Mouse (Mus musculus) megakaryocyte, adult 5-6 weeks (primary cell): ENCODE results near the gene Zfp738. TPM values are rescaled to one million over a fixed set of nuclear protein-coding genes. Genes with fewer than 3 reads are reported as not detected.
A peak's percentile ranks its signal among the peaks of the same experiment; 100 is the strongest.
"Not testable (repeated sequence)": the region's sequence is repeated elsewhere in the genome, so short reads cannot be mapped to it uniquely, and the experiment has no call there.

Source experiments
- ATAC-seq: 2 replicates; pipeline ENCODE4 v1.8.0; 2016; ENCODE audit warnings: mild to moderate bottlenecking, inconsistent platforms; ENCODE audit not compliant: poor library complexity, severe bottlenecking
- total RNA-seq, 2 experiments: library from RNA; stranded (forward) in 1 of 2; stranded (reverse) in 1 of 2; fragments of 153-499, 151-499 nt in 1 of 2; fragments of 221-1000, 200-1000 nt in 1 of 2; gene quantifications; 2 replicates each; pipeline versions ENCODE4 v1.2.3 to v1.2.4; 2015 to 2017

The Zfp738 gene
- total RNA-seq (2015) (16.1 and 19.4 TPM in 2 replicates), total RNA-seq (2017) (16.7 and 24.6 TPM in 2 replicates)

DNA sequence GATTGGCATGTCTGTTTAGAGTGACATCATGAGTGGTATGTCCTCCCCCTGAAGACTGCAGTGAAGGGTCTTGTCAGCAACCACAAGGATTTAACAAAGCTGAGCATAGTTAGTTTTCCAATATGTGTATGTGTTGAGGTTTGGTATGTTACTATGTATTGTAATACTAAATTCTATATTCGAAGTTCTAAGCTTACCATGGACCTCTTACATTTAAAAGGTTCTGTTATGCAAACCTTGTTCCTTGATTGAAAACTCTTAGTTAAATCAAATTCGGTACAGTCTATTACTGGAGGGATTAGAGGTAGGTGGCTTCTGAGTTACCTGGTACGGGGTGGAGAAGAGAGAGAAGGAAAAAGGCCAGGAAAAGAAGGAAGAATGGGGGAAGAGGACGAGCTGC lies at the start of gene Zfp738:
Zfp738 (minus strand) TSS at position 101 of the 400 bp plus-strand sequence.
- ATAC-seq, result no peak

DNA sequence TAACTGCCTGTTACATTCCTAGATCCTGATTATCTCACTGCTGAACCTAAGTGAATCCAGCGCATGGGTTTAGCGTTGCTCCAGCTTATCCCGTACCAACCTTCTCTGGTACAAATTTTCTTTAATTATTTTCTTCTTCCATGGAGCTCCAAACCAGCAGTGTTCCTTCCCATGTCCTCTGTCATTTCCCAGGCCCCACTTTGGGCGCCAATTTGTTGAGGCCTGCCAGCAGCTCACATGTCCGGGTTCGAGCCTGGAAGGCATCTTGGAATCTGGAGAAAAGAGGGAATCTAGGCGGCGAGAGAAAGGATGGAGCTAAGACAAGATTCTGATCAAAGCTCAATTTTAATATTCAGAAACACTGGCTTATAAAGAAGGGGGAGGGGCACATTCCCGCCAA lies 47.5 kb upstream of the Zfp738 start:
- not testable (repeated sequence) for ATAC-seq

DNA sequence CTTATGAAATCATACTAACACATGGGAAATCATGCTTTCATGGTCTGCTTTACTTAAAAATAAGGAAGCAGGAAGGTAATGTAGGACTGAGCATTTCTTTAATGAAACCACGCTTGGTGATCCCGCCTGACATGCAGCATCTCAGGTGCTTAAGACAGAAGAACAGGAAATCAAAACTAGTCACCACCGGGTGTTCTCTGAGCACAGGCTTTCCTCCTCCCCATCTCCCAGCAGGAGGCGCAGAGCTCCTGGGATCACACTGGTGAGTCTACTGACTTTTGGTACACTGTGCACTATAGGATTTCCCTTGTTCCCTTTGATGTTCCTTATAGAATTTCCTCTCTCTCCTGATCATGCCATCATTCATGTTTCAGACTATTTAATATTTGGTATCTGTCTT lies 42.6 kb upstream of the Zfp738 start:
- peak; percentile 56 for ATAC-seq

DNA sequence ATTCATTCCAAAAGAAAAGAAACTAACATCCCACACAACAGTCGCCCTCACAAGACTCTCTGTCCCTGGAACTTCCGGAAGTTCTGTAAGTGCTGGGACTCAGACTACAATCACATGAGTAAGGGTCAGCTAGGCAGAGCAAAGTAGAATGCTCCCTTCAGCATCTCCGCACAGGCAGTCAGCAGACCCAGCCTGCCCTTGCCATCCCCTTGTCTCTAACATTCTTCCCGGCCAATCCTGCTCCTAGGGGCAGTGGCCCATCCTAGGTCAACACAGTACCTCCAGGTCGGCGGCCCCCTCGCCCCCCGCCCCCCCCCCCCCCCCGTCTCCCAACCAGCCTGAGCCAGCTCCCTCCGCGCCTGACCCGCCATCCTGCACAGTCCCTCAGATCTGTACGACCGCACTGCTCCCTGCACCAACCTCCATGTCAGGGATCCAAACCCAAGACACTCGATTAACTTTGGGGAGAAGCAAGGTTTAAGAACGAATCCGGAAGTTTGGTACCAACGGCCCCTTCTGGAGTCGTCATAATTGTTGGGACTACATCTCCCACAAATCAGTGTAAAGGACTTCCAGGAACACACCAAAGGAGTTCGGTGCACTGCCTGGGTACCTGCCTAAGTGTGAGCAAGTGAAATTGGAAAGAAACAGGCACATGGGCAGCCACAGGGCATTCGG lies 41.9 kb upstream of the Zfp738 start, which contains the start of gene Zfp65:
Zfp65 (minus strand) TSS at position 533 of the 678 bp plus-strand sequence.
- ATAC-seq, result peak; percentile 68

DNA sequence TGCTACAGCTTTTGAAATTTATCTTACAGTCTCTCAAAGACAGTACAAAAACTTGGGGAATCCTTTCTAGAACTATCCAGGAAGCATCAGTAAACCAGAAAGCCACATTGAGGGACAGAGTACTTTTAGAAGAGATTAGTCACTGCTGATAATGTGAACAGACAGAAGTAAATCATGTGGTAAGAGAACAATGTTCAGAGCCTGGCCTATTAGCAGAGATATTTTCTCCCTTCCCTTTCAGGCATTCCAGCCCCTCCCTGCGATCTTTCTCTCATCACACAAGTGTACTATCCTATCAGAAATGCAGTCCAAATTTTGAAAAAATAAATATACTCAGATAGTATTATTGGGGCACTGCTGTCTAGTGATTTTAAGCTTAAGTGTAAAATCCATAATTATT lies 41.2 kb upstream of the Zfp738 start:
- no peak for ATAC-seq

DNA sequence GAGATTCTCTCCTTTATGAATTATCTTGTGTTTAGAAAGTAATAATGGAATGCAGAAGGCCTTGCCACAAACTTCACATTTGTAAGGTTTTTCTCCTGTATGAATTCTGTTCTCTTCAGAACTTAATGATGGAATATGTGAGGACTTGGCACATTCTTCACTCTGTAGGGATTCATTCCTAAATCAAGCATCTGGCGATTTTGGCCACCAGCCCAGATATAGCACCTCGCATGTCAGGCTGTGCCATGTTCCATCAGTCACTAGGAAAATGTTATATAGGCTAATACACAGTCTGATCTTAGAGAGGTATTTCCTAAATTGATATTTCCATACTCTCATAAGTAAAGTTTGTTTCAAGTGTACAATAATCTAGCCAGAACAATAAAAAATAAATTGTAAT lies 38.5 kb upstream of the Zfp738 start:
- not testable (repeated sequence) for ATAC-seq

DNA sequence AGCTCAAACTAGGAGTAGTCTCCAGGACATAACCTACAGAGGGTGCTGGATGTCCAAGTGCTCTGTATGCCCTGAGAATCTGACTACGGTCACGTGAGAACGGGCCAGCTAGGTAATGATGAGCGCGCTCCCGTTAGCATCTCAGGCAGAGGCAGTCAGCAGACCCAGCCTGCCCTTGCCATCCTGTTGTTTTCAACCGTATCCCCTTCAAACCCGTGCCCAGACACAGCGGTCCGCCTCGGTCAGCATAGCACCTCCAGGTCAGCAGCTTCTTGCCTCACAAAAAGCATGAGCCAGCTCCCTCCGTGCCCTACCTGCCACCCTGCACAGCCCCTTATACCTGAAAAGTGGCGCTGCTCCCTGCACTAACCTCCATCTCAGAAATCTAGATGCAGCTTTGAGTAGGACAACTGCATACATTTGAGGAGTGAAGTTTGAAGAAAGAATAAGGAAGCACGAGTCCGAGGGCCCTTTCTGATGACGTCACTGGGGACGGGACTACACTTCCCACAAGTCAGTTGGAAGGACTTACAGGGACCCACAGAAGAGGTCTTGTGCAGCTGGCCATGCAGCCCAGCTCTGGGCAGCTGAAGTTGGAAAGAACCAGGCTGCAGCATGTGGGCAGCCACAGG lies 37.1 kb upstream of the Zfp738 start:
- peak; percentile 95 for ATAC-seq

DNA sequence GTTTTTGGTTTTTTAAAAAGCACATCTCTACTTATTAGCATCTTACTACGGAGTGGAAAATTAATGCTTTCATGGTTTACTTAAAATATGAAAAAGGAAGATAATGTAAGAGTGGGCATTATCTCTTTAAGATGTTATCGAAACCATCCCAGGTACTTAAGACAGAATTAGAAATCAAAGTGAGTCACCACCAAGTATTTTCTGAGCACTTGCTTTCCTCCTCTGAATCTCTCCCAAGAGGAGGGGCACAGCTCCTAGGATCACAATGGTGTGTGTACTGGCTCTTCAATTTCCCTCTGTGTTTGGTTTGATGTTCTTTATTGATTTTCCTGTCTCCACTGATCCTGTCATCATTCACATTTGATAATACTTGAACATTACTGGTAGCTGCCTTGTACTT lies 3.0 kb downstream of the Zfp738 start:
- 0 out of 2 replicates have a peak, but pooled peaks have one; percentile 14 for ATAC-seq

DNA sequence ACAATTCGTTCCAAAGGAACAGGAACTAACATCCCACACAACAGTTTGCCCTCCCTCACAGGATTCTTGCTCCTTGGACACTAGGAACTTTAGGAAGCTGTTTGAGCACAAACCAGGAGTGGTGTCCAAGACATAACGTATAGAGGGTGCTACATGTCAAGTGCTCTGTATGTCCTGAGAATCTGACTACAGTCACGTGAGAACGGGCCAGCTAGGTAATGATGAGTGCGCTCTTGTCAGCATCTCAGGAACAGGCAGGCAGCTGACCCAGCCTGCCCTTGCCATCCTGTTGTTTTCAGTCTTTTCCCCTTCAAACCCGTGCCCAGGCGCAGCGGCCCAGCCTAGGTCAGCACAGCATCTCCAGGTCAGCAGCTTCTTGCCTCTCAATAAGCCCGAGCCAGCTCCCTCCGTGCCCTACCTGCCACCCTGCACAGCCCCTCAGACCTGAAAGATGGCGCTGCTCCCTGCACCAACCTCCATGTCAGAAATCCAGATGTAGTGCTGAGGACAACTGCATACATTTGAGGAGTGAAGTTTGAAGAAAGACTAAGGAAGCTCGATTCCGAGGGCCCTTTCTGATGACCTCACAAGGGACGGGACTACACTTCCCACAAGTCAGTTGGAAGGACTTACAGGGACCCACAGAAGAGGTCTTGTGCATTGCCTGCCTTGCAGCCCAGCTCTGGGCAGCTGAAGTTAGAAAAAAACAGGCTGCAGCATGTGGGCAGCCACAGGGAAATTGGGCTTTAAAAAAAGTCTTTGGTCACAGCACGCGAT lies 3.7 kb downstream of the Zfp738 start:
- ATAC-seq, result peak; percentile 99

DNA sequence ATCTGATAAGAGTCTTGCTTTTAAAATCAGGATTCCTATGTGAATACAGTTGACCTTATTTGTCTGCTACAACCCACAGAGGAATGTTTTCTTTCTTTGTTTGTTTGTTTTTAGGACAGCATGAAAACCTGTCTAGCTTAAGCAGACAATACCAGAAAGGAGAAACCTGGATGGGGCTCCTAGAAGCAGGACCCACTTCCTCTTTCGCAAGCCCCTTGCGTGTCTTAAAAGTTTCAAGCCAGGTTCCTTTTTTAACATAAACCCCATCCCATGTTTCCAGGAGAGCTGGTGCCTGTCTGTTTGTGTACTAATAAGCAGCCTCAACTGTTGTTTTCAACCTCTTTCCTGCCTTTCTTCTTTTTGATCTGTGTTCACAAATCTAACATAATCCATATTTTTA lies 12.0 kb downstream of the Zfp738 start:
- no peak for ATAC-seq

DNA sequence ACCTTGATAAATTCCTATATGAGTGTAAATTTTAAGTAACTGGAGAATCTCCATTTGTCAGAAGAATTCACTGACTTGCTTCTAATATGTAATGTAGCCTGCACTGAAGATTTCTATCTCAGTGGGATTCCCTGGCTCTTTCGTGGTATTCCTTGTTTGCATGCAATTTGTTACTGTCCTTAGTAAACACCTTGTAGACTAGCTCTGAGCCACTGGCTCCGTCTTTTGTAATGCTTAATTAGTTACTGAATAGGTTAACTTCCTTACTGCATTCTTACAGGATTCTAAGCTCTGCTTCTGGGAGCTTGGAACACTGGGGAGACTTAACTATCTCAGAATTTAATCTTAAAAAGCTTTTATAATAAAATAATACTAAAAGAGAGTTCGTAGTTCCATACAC lies 34.4 kb downstream of the Zfp738 start:
- no peak for ATAC-seq

DNA sequence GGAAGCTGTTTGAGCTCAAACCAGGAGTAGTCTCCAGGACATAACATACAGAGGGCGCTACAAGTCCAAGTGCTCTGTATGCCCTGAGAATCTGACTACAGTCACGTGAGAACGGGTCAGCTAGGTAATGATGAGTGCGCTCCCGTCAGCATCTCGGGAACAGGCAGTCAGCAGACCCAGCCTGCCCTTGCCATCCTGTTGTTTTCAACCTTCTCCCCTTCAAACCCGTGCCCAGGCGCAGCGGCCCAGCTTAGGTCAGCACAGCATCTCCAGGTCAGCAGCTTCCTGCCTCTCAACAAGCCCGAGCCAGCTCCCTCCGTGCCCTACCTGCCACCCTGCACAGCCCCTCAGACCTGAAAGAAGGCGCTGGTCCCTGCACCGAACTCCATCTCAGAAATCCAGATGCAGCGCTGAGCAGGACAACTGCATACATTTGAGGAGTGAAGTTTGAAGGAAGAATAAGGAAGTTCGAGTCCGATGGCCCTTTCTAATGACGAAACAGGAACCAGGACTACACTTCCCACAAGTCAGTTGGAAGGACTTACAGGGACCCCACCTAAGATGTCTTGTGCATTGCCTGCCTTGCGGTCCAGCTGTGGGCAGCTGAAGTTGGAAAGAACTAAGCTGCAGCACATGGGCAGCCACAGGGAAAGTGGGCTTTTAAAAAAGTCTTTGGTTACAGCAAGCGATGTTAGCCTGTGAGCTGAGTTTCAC lies 49.4 kb downstream of the Zfp738 start, which contains the start of the genes Gm49345 and Zfp729a:
Gm49345 (minus strand) TSS at position 476 of the 714 bp plus-strand sequence.
Zfp729a (minus strand) TSS at position 498 of the 714 bp plus-strand sequence.
- peak; percentile 96 for ATAC-seq

DNA sequence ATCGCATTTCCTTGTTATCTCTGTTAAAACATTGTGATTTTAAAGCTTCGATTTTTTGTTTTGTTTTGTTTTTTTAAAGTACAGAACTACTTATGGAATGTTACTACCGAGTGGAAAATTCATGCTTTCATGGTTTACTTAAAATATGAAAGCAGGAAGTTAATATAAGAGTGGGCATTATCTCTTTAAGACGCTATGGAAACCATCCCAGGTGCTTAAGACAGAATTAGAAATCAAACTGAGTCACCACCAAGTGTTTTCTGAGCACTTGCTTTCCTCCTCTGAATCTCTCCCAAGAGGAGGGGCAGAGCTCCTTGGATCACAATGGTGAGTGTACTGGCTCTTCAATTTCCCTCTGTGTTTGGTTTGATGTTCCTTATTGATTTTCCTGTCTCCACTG lies 76.8 kb downstream of the Zfp738 start:
- ATAC-seq, result no peak

DNA sequence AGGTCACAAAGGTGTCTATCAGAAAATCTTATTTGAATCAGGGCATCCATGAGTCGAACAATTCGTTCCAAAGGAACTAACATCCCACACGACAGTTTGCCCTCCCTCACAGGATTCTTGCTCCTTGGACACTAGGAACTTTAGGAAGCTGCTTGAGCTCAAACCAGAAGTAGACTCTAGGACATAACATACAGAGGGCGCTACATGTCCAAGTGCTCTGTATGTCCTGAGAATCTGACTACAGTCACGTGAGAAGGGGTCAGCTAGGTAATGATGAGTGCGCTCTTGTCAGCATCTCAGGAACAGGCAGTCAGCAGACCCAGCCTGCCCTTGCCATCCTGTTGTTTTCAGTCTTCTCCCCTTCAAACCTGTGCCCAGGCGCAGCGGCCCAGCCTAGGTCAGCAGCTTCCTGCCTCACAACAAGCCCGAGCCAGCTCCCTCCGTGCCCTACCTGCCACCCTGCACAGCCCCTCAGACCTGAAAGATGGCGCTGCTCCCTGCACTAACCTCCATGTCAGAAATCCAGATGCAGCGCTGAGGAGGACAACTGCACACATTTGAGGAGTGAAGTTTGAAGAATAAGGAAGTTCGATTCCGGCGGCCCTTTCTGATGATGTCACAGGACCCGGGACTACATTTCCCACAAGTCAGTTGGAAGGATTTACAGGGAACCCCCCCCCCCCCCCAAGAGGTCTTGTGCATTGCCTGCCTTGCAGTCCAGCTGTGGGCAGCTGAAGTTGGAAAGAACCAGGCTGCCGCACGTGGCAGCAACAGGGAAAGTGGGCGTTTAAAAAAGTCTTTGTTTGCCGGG lies 77.6 kb downstream of the Zfp738 start, which contains the start of gene Zfp729b:
Zfp729b (minus strand) TSS at position 642 of the 811 bp plus-strand sequence.
- ATAC-seq, result peak; percentile 94

Other genes with a start within 250 kb of the Zfp738 start
- gene Zfp874a, start 235.4 kb downstream of the Zfp738 start, total RNA-seq (2015), result 4.1 and 6.9 TPM in 2 replicates
- gene Zfp874a, start 235.4 kb downstream of the Zfp738 start, total RNA-seq (2017), result 8.6 and 9.2 TPM in 2 replicates
- gene Zfp874b, start 202.8 kb downstream of the Zfp738 start, total RNA-seq (2015), result 8.5 and 12.3 TPM in 2 replicates
- 7.5 and 9.0 TPM in 2 replicates for gene Zfp874b, start 202.8 kb downstream of the Zfp738 start, total RNA-seq (2017)
- 6.5 and 8.7 TPM in 2 replicates for gene Zfp58, start 186.5 kb downstream of the Zfp738 start, total RNA-seq (2015)
- gene Zfp58, start 186.5 kb downstream of the Zfp738 start, total RNA-seq (2017), result 7.2 and 11.0 TPM in 2 replicates
- gene Gm26965, start 160.9 kb downstream of the Zfp738 start, total RNA-seq (2015), result 3.0 TPM in 1 of 2 replicates, not detected in the other
- not detected in 2 replicates for gene Gm26965, start 160.9 kb downstream of the Zfp738 start, total RNA-seq (2017)
- 26.3 and 38.3 TPM in 2 replicates for gene Zfp87, start 160.9 kb downstream of the Zfp738 start, total RNA-seq (2015)
- 21.2 and 23.2 TPM in 2 replicates for gene Zfp87, start 160.9 kb downstream of the Zfp738 start, total RNA-seq (2017)
- 13.2 and 17.5 TPM in 2 replicates for gene Zfp748, start 133.2 kb downstream of the Zfp738 start, total RNA-seq (2015)
- 16.3 and 18.7 TPM in 2 replicates for gene Zfp748, start 133.2 kb downstream of the Zfp738 start, total RNA-seq (2017)
- gene Zfp729b, start 77.4 kb downstream of the Zfp738 start, total RNA-seq (2015), result 15.1 and 16.9 TPM in 2 replicates
- gene Zfp729b, start 77.4 kb downstream of the Zfp738 start, total RNA-seq (2017), result 19.1 and 21.4 TPM in 2 replicates
- gene Gm49345, start 49.3 kb downstream of the Zfp738 start, total RNA-seq (2015), result not detected in 2 replicates
- not detected in 2 replicates for gene Gm49345, start 49.3 kb downstream of the Zfp738 start, total RNA-seq (2017)
- 13.8 and 17.5 TPM in 2 replicates for gene Zfp729a, start 49.3 kb downstream of the Zfp738 start, total RNA-seq (2015)
- 7.7 and 21.3 TPM in 2 replicates for gene Zfp729a, start 49.3 kb downstream of the Zfp738 start, total RNA-seq (2017)
- 11.0 and 17.1 TPM in 2 replicates for gene Zfp65, start 42.1 kb upstream of the Zfp738 start, total RNA-seq (2015)
- gene Zfp65, start 42.1 kb upstream of the Zfp738 start, total RNA-seq (2017), result 14.0 and 15.9 TPM in 2 replicates
- gene Zfp85, start 68.2 kb upstream of the Zfp738 start, total RNA-seq (2015), result 6.2 and 8.7 TPM in 2 replicates
- 5.9 and 6.4 TPM in 2 replicates for gene Zfp85, start 68.2 kb upstream of the Zfp738 start, total RNA-seq (2017)
- gene Zfp493, start 92.6 kb upstream of the Zfp738 start, total RNA-seq (2015), result 1.6 and 2.1 TPM in 2 replicates
- gene Zfp493, start 92.6 kb upstream of the Zfp738 start, total RNA-seq (2017), result 0.12 and 0.95 TPM in 2 replicates
- 7.5 and 8.3 TPM in 2 replicates for gene Zfp273, start 126.7 kb upstream of the Zfp738 start, total RNA-seq (2015)
- 5.4 and 7.0 TPM in 2 replicates for gene Zfp273, start 126.7 kb upstream of the Zfp738 start, total RNA-seq (2017)
- gene Gm10037, start 144.0 kb upstream of the Zfp738 start, total RNA-seq (2015), result not detected in 2 replicates
- not detected in 2 replicates for gene Gm10037, start 144.0 kb upstream of the Zfp738 start, total RNA-seq (2017)
- gene BC048507, start 176.3 kb upstream of the Zfp738 start, total RNA-seq (2015), result not detected in 2 replicates
- not detected in 2 replicates for gene BC048507, start 176.3 kb upstream of the Zfp738 start, total RNA-seq (2017)